Mouse (Mus musculus) layer of hippocampus, adult 2 months (tissue): Measurements from ENCODE around the gene BC049715. TPM values are rescaled to one million over a fixed set of nuclear protein-coding genes. Genes with fewer than 3 reads are reported as not detected.

ENCODE experiments used
- DNase-seq, 2 experiments: peaks; one replicate each; pipeline ENCODE4 v3.0.0; 2022; ENCODE audit warnings: low spot score in 2 of 2
- H3K27ac ChIP-seq: fragments of 200-600 bp; 2 replicates; pipeline ENCODE4 v1.8.1; 2022
- H3K4me3 ChIP-seq: fragments of 200-600 bp; 2 replicates; pipeline ENCODE4 v1.8.1; 2022; ENCODE audit warnings: mild to moderate bottlenecking
- CTCF ChIP-seq: fragments of 200-600 bp; conservative IDR thresholded peaks from 2 replicates; pipeline ENCODE4 v1.8.1; 2022; ENCODE audit warnings: antibody characterized with exemption, mild to moderate bottlenecking, moderate library complexity
- total RNA-seq, 2 experiments: library from RNA; stranded (reverse); gene quantifications; 2 replicates each; pipeline ENCODE4 v1.2.3; 2021

BC049715 gene
- total RNA-seq, 2 experiments from 2014 or later: 3.8 to 5.4 TPM

DNA sequence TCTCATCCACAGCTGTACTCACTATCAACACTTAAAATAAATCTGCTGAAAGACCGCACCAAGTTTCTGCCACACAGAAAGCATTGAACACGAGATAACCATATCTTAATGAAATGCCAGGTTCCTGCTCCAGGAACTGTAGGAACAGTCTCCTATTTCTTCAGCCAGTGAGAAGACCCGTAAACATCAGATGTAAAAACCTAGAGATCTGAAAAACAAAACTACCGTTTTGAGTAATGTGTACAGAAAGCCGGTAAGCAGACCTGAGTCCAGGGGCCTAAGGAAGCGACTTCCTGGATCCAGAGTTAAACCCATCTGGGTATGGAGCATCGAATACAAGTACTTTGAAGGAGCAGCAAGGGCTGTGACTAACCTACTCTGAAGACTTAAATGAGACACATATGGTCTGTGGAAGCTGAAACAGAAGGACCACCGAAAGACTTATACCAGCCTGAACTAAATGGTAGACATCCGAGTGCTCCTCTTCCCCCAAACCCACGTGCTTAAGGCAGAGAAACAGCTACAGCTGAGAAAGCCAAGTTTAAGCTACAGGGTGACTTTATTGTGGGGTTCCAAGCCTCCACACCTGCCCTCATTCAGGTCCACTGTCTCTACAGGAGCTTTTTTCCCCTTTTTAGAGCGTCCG, 24.2 kb upstream of the BC049715 start:
- no peak for DNase-seq
- no peak for TF ChIP-seq CTCF
- peak overlapping the region; percentile 99 for H3K27ac ChIP-seq
- H3K4me3 ChIP-seq: peak overlapping the region; percentile 65

DNA sequence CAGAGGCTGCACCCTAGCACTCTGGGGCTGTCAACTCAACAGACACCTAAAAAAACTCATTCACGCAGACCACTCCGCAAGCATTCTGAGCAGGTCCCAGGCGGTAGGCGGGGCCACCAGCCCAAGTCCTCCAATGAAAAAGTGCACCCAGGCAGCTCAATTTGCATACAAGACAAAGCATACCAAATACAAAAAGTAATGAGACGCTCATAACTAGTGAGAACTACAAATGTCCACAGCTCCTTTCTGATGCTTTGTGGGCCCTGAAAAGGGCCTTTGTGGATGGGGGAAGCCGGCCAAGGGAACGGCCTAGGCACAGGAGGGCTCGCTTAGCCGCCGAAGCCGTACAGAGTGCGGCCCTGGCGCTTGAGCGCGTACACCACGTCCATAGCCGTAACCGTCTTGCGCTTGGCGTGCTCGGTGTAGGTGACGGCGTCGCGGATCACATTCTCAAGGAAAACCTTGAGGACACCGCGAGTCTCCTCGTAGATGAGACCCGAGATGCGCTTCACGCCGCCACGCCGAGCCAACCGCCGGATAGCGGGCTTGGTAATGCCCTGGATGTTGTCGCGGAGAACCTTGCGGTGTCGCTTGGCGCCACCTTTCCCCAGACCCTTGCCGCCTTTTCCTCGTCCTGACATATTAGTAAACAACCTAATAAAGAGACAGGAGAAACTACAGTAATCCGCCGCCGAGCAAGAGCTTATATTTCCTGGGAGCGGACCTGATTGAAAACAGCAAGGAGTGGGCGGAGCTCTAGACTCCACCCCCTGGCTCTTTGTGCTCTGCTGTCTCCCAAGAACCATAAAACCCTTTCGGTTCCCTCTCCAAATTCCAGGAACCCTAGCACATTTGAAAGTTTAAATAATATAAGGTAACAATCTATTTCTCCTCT, 23.4 kb upstream of the BC049715 start, which contains the start of gene Hist4h4:
Gene Hist4h4 (minus strand): TSS at position 677 of the 895 bp plus-strand sequence.
- DNase-seq: peak; percentile 96 to 99
- Histone ChIP-seq H3K27ac (peak within 1 kb of the TSS; percentile 99), H3K4me3 (peak within 1 kb of the TSS; percentile 65)
- TF ChIP-seq CTCF: no peak

DNA sequence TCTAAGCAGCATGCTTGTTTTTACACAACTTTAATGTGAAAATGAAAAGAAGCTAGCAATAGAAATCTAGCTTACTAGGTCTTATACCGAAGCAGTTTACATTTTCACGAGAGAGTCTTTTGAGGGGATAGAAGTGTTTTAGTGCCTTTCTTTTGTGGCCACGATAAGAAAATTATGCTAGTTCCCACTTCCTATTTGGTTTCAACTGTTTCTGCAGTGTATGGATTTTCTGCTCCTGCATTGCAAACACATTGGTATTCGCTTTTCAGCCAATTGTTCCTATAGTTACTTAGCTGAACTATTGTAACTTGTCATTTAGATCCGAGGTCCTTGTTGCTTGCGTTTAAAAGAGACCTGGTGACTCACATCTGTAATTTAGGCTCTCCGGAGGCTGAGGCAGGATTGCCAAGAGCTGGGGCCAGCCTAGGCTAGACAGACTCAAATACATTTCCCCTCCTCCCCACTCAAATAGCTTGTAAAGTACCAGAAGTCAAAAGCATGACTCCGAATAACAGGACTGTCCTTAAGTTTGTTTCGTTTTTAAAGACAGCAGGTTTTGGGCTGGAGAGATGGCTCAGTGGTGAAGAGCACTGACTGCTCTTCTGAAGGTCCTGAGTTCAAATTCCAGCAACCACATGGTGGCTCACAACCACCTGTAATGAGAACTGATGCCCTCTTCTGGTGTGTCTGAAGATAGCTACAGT, 22.6 kb upstream of the BC049715 start:
- H3K4me3 ChIP-seq: peak overlapping the region; percentile 65
- TF ChIP-seq CTCF: peak; percentile 48
- H3K27ac ChIP-seq: peak overlapping the region; percentile 99
- no peak for DNase-seq

DNA sequence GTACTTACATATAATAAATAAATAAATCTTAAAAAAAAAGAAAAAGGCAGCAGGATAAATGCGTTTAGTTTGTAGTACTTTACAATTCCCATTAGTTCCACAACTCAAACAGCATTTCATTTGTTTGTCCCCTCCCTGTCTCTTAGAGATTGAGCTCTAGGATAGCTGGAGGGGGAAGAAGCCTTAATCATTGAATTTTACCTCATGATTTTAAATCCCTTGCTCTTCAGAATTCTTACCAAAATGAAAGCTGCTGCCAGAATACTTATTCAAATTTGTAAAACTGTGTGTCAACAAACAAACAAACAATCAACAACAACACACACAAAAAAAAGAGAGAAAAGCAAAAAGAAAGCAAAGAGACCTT, 22.0 kb upstream of the BC049715 start:
- TF ChIP-seq CTCF: no peak
- Histone ChIP-seq H3K27ac (peak overlapping the region; percentile 99; the same call in 1 of the 2 replicates), H3K4me3 (no peak overlapping the region)
- no peak for DNase-seq

DNA sequence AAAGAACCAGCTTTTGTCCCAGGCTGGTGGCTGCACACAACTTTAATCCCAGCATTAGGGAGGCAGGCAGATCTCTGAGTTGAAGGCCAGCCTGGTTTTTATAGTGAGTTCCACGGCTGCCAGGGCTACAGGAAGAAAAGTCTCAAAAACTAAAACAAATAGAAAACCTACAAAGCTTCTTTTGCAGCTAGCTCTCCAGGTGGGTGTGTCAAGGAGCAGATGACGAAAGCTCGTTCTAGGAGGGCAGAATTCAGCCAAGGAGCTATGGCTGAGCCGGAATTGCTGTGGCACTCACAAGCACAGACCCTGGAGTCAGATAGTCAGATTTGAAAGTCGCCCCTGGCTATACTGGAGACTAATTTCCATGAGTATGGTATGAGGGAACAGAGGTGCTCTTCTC, 20.6 kb upstream of the BC049715 start:
- H3K4me3 ChIP-seq: no peak overlapping the region
- no peak for TF ChIP-seq CTCF
- no peak for DNase-seq
- H3K27ac ChIP-seq: no peak overlapping the region; the same call in 1 of the 2 replicates

DNA sequence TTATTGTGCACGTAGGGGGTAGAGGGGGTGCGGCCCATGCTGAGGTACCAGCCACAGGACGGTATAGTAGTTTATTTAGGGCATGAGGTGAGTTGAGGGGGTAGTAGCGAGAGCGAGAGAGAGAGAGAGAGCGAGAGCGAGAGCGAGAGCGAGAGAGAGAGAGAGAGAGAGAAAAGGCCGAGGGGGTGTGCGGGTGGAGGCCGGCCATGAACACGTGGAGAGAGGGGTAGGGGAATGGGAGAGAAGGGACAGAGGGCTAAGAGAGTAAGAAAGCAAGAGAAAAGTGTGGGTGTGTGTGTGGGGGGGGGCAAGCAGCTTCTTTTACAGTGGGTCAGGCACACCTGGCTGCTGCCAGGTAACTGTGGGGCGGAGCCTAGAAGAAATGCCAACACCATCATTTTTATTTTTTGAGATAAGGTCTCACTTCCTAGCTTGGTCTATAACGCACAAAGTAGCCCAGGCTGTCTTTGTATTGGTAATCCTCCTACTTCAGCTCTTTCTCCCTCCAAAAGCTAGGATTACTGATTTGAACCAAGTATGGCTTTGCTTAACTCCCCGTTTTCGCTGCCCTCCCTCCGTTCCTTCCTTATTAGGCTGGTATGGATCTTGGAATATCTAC, 19.9 kb upstream of the BC049715 start:
- Histone ChIP-seq H3K4me3 (peak overlapping the region; percentile 79), H3K27ac (peak overlapping the region; percentile 89)
- DNase-seq: no peak
- no peak for TF ChIP-seq CTCF

DNA sequence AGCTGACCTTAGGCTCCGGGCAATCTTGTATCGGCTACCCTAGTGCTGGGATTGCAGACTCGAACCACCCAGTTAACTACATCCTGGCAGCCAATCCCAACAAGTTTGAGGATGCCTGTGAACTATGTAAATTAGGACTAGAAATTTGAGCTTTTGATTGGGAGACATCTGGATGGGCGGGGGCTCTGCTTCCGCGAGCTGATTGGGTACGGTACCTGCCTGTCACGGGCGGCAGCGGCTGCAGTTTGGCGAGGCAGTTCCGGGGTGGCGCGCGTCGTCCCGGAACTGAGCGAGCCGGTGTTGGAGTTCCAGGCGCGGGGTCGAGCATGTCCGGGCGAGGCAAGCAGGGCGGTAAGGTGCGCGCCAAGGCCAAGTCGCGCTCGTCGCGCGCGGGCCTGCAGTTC, 19.4 kb upstream of the BC049715 start, which contains the start of gene H2afj:
Gene H2afj (plus strand): TSS at position 231 of the 404 bp plus-strand sequence.
- peak; percentile 98 to 99 for DNase-seq
- no peak for TF ChIP-seq CTCF
- Histone ChIP-seq H3K27ac (peak within 1 kb of the TSS; percentile 89), H3K4me3 (peak within 1 kb of the TSS; percentile 79)

DNA sequence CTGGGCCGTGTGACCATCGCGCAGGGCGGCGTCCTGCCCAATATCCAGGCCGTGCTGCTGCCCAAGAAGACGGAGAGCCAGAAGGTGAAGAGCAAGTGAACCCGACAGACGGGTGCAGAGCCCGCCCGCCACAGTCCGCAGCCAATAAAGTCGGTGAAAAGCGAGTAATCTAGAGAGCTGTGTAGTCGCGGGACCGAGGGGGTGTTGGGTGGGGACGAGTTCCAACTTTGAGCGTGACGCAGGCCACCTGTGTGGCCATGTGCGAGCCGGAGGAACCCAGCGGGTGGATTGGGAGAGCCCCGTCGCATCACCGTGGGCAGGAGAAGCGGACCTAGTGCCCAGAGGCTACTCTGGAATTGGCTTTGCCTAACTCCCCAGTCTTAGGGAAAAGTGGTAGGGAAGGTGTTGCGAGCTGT, 18.8 kb upstream of the BC049715 start:
- Histone ChIP-seq H3K4me3 (peak overlapping the region; percentile 79), H3K27ac (peak overlapping the region; percentile 89)
- peak; percentile 53 for DNase-seq
- no peak for TF ChIP-seq CTCF

DNA sequence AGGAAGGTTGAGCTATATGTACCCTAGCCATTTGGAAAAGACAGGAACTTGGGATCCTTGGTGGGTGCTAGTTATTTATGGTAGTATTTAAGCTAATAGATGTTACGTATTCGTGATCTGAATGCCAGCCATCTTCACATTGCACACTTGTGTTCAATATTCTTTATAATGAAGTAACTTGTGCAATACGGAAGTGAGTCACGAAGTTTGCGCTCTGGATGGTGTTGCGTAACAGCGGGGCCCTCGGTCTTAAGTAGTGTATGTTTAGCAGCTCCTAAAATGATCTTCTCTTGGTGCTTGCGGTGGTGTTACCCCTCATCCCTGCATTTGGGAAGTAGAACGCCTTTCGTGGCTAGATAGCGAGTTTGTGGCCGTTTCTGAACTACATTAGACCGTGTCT, 18.3 kb upstream of the BC049715 start:
- H3K4me3 ChIP-seq: peak overlapping the region; percentile 79
- no peak for TF ChIP-seq CTCF
- H3K27ac ChIP-seq: peak overlapping the region; percentile 89
- DNase-seq: no peak

DNA sequence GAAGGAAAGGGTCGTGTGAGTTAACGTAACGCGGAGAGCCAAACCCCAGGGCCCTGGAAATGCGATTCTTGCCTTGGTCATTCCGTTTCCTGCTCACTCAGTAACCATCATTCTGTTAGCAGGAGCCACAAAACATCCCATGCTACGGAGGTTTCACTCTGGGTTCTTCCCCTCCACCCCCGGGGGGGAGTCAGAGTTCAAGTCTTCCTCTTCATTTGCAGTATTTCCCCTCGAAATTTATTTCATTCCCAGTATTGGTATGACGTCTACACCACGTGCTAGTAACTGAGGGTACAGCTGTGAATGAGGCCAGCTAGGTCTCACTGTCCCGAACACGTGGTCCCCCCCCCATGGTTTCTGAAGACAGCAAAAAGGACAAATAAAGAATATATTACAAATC, 17.8 kb upstream of the BC049715 start:
- Histone ChIP-seq H3K4me3 (peak overlapping the region; percentile 79), H3K27ac (peak overlapping the region; percentile 89; the same call in 1 of the 2 replicates)
- TF ChIP-seq CTCF: no peak
- no peak for DNase-seq

DNA sequence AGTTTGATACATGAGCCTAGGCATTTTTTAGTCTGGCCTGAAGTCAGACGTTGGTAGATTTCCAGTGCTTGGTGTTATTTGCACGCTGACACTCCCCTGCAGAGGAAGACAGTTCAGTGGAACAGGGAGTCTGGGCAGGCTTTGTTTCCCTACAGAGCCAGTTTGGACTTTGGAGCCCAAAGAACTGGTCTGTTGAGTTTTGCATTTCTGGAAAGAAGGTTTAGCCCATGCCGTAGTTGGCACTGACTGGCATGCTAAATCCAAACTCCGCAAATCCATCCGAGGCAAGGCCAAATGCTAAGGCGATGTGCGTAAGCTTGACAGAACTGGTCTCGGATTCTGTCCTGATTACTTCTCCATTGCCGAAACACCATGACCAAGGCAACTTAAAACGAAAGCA, 16.2 kb upstream of the BC049715 start:
- TF ChIP-seq CTCF: no peak

DNA sequence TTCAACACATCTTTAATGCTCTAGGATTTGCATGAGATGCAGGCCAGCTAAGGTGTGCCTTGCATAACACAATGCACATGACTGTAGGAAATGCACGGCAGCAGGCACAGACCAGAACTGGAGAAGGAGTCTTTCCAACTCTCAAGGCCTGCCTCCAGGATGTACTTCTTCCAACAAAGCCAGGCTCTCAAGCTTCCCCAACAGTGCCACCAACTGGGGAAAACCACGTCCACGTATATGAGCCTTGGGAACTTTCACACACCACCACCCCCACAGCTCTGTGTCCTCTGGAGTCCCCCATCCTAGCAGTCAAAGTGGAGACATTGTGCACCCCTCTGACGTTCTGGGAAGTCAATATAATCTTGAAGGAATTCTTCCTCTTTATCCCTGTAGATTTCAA, 14.3 kb upstream of the BC049715 start:
- H3K4me3 ChIP-seq: no peak overlapping the region

More for the DNA sequence above, 16.2 kb upstream of the BC049715 start:
- Histone ChIP-seq H3K4me3 (no peak overlapping the region), H3K27ac (peak overlapping the region; percentile 76; the same call in 1 of the 2 replicates)
- no peak for DNase-seq

More for the DNA sequence above, 14.3 kb upstream of the BC049715 start:
- H3K27ac ChIP-seq: peak overlapping the region; percentile 76
- TF ChIP-seq CTCF: peak; percentile 53
- DNase-seq: no peak
